Mouse (Mus musculus) hindbrain, embryonic 12.5 days (tissue): ENCODE measurements around the gene Fmnl3. TPM values are rescaled to one million over a fixed set of nuclear protein-coding genes. Genes with fewer than 3 reads are reported as not detected.

Experiments used
- ATAC-seq: fragments of 200-750 bp; cut with Nextera tagmentation; 2 replicates; pipeline ENCODE4 v1.8.0; 2017; ENCODE audit warnings: moderate TSS enrichment; ENCODE audit not compliant: low FRiP score
- H3K27ac ChIP-seq: fragments of 300-500 bp; sonication (generic); 2 replicates; pipeline ENCODE4 v1.5.1; 2016; ENCODE audit warnings: mild to moderate bottlenecking
- H3K27me3 ChIP-seq: fragments of 300-500 bp; sonication (generic); 2 replicates; pipeline ENCODE4 v1.6.1; 2016; ENCODE audit warnings: mild to moderate bottlenecking
- H3K36me3 ChIP-seq: fragments of 300-500 bp; sonication (generic); 2 replicates; pipeline ENCODE4 v1.6.1; 2016; ENCODE audit warnings: mild to moderate bottlenecking
- H3K4me1 ChIP-seq: fragments of 300-500 bp; sonication (generic); 2 replicates; pipeline ENCODE4 v1.6.1; 2016
- H3K4me2 ChIP-seq: fragments of 300-500 bp; sonication (generic); replicated peaks from 2 replicates; pipeline ENCODE4 v1.6.1; 2016; ENCODE audit warnings: mild to moderate bottlenecking
- H3K4me3 ChIP-seq: fragments of 300-500 bp; sonication (generic); 2 replicates; pipeline ENCODE4 v1.5.1; 2016; ENCODE audit warnings: mild to moderate bottlenecking
- H3K9ac ChIP-seq: fragments of 300-500 bp; sonication (generic); 2 replicates; pipeline ENCODE4 v1.6.1; 2016; ENCODE audit warnings: mild to moderate bottlenecking, moderate library complexity
- H3K9me3 ChIP-seq: fragments of 300-500 bp; sonication (generic); replicated peaks from 2 replicates; pipeline ENCODE4 v1.6.1; 2016; ENCODE audit warnings: mild to moderate bottlenecking
- WGBS: fragments of 180-500 bp; shearing (Covaris S2); methylation state at CpG from one replicate; pipeline ENCODE4 v1.1.7; 2016; 5-methylcytosine and 5-hydroxymethylcytosine counted together
- polyA plus RNA-seq: library from polyadenylated mRNA; unstranded; fragments of >200 nt; fragmentation: Nextera tagmentation; extraction: Ambion mirVana; gene quantifications from 2 replicates; pipeline ENCODE4 v1.2.1, GENCODE M21; 2016

Fmnl3 gene
- polyA plus RNA-seq, 1 experiment from 2014 or later, result 19.7 TPM

GRCm38 (mm10) chr15:99319411-99319871 lies 50.8 kb downstream of the Fmnl3 start:
- H3K27me3 ChIP-seq, result no peaks in the 10 kb centered on the region
- no peak overlapping the region for H3K4me3 ChIP-seq
- H3K9ac ChIP-seq, result no peak overlapping the region
- peak overlapping the region; percentile 23; the same call in 1 of the 2 replicates for H3K27ac ChIP-seq
- no peaks in the 10 kb centered on the region for H3K4me1 ChIP-seq
- WGBS, result 82% methylated on average over 3 of the region's 3 CpGs
- no peaks in the 10 kb centered on the region for H3K9me3 ChIP-seq
- ATAC-seq, result no peak
- H3K36me3 ChIP-seq, result peaks cover 90% of the 10 kb centered on the region
- H3K4me2 ChIP-seq, result no peak overlapping the region

DNA sequence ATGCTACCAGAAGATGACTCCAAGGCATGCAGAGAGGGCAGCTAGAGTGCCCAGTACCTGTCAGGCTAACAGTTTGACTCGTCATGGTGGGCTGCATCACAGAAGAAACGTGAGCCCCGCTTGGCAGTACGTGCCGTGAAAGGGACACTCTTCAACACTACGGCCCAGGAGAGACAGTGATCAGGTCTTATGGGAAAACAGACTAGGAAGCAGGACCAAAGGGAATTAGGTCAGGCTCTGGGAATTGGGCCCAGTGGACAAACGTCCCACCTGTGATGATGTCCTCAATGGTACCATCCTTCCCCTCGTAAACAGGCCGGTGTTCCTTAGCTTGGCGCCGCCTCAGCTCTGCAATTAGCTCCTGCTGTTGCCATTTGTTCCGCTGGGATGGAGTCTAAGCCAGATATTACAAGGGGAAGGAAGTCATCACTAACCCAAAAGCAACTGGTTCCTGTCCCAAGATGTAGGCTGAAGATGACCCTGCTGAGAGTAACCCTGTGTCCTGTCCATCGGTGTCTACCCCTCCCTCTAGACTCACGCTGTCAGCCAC lies 51.3 kb downstream of the Fmnl3 start:
- no peak overlapping the region for H3K4me3 ChIP-seq
- no peak overlapping the region for H3K4me2 ChIP-seq
- H3K9ac ChIP-seq, result no peak overlapping the region
- H3K36me3 ChIP-seq, result peaks cover 92% of the 10 kb centered on the region
- H3K27me3 ChIP-seq, result no peaks in the 10 kb centered on the region
- no peaks in the 10 kb centered on the region for H3K4me1 ChIP-seq
- 89% methylated on average over 14 of the region's 14 CpGs for WGBS
- ATAC-seq, result no peak
- peak overlapping the region; percentile 23 for H3K27ac ChIP-seq
- H3K9me3 ChIP-seq, result no peaks in the 10 kb centered on the region

GRCm38 (mm10) chr15:99318071-99318470 lies 52.2 kb downstream of the Fmnl3 start:
- Histone ChIP-seq H3K4me1 (no peaks in the 10 kb centered on the region), H3K4me2 (no peak overlapping the region), H3K4me3 (no peak overlapping the region), H3K27me3 (no peaks in the 10 kb centered on the region), H3K9ac (no peak overlapping the region), H3K27ac (peak overlapping the region; percentile 55; the same call in 1 of the 2 replicates), H3K36me3 (peaks cover 93% of the 10 kb centered on the region), H3K9me3 (no peaks in the 10 kb centered on the region)
- ATAC-seq, result no peak
- WGBS, result 93% methylated on average over 6 of the region's 6 CpGs

GRCm38 (mm10) chr15:99317267-99317651 lies 53.0 kb downstream of the Fmnl3 start:
- ATAC-seq, result 0 out of 2 replicates have a peak, but pooled peaks have one; percentile 24
- H3K4me2 ChIP-seq, result no peak overlapping the region
- no peak overlapping the region for H3K9ac ChIP-seq
- peaks cover 92% of the 10 kb centered on the region for H3K36me3 ChIP-seq
- no peak overlapping the region for H3K4me3 ChIP-seq
- no peaks in the 10 kb centered on the region for H3K27me3 ChIP-seq
- H3K4me1 ChIP-seq, result no peaks in the 10 kb centered on the region
- 79% methylated on average over 2 of the region's 2 CpGs for WGBS
- no peaks in the 10 kb centered on the region for H3K9me3 ChIP-seq
- H3K27ac ChIP-seq, result peak overlapping the region; percentile 53; the same call in 1 of the 2 replicates

DNA sequence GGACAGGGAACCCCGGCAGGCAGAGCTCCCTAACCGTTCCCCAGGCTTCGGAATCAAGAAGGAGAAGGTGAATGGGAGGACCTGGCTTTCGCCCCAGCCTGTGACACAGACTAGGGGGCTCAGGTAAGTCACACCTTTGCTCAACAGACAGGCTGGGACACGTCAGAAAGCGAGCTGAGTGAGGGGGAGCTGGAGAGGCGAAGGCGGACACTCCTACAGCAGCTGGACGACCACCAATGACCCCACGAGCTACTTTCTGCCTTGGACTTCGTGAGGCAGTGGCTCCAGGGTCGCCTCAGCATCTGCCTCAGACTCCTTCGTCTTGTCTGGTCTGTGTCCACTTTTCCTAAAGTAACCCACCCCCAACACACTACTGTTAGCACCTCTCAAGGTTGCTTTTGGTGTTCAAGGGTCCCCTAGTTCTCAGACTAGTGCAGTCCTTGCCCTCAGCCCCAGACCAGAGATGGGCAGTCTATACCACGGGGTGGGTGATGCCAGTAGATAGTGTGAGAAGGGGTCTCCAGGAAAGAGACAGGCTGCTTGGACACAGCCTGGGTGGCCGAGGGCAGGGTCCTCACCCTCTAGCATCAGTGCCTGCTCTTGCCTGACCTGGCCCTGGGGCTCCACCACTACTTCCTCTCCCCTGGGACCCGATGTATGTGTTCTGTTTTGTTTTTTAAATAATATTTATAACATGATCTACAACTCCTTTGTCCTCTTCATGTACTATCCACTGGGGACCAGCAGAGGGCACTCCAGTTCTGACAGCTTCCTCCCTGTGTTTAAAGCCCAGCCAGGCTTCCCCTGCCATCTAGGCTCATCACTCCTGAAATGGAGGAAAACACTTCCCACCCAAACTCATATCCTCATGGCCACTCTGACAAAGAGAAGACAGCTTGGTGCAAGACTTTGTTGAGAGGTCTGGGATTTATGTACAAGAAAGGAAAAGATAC lies 53.7 kb downstream of the Fmnl3 start:
- Histone ChIP-seq H3K36me3 (peaks cover 92% of the 10 kb centered on the region), H3K4me1 (no peaks in the 10 kb centered on the region), H3K27me3 (no peaks in the 10 kb centered on the region), H3K4me3 (no peak overlapping the region), H3K4me2 (no peak overlapping the region), H3K27ac (peak overlapping the region; percentile 82), H3K9ac (0 out of 2 replicates have a peak overlapping the region, but pooled peaks have one; percentile 9), H3K9me3 (no peaks in the 10 kb centered on the region)
- peak; percentile 51; the same call in 1 of the 2 replicates for ATAC-seq
- 80% methylated on average over 16 of the region's 16 CpGs for WGBS

GRCm38 (mm10) chr15:99314891-99315290 lies 55.4 kb downstream of the Fmnl3 start:
- Histone ChIP-seq H3K27me3 (no peaks in the 10 kb centered on the region), H3K9me3 (no peaks in the 10 kb centered on the region), H3K4me3 (no peak overlapping the region), H3K9ac (peak overlapping the region; percentile 27; the same call in 1 of the 2 replicates), H3K27ac (no peak overlapping the region), H3K4me1 (no peaks in the 10 kb centered on the region), H3K36me3 (peaks cover 92% of the 10 kb centered on the region), H3K4me2 (no peak overlapping the region)
- no peak for ATAC-seq
- WGBS, result 91% methylated on average over 16 of the region's 16 CpGs

DNA sequence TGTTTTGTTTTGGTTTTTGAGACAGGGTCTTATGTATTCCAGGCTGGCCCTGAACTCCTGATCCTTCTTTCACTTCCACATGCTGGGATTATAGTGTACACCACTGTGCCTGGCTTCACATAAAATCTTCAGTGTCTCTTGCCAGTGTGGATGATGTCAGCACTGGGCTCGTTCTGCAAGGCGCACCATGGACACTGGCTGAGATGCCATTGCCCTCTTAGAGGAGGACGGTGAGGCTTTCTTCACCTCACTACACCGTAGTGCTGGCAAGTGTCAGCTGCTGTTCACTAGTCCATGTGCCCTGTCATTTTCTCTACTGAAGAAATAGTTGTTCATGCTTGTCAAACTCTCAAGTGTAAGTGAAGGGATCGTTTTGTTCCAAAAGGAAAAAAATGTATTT lies 59.7 kb downstream of the Fmnl3 start:
- H3K9ac ChIP-seq, result no peak overlapping the region
- H3K27ac ChIP-seq, result no peak overlapping the region
- WGBS, result 97% methylated on average over 5 of the region's 5 CpGs
- ATAC-seq, result no peak
- no peak overlapping the region for H3K4me3 ChIP-seq
- no peaks in the 10 kb centered on the region for H3K4me1 ChIP-seq
- no peaks in the 10 kb centered on the region for H3K27me3 ChIP-seq
- H3K4me2 ChIP-seq, result no peak overlapping the region
- H3K9me3 ChIP-seq, result no peaks in the 10 kb centered on the region
- peaks cover 97% of the 10 kb centered on the region for H3K36me3 ChIP-seq

DNA sequence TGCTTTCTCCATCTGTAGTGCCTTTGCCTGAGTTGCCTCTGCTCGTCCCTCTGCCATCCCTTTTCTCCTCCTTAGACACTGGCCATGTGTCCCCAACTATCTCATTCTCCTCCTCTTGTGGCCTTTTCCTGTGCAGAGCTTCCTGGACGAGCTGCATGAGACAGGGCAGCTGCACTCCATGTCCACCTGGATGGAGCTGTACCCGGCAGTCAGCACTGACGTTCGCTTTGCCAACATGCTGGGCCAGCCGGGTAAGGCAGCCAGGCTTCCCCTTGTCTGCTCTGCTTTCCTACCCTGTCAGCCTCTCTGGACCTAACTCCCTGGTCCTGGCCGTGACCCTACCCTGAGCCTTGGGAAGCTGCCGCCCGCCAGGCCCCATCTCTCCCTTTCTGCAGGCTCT lies 60.7 kb downstream of the Fmnl3 start:
- peaks cover 97% of the 10 kb centered on the region for H3K36me3 ChIP-seq

DNA sequence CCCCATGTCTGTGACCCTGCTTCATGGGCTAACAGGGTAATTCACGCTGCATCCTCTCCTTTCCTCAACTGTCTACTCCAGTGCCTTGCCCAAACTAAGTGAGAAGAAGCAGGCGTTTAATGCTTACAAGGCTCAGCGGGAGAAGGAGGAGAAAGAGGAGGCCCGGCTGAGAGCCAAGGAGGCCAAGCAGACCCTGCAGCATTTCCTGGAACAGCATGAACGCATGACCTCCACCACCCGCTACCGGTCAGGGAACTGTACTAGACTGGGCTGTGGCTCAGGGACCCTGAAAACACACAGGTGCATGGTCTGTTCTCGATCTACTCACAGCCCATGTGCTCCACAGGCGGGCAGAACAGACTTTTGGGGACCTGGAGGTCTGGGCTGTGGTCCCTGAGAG lies 62.8 kb downstream of the Fmnl3 start:
- H3K36me3 ChIP-seq, result peaks cover 88% of the 10 kb centered on the region
- H3K9ac ChIP-seq, result no peak overlapping the region
- H3K4me2 ChIP-seq, result no peak overlapping the region
- no peaks in the 10 kb centered on the region for H3K27me3 ChIP-seq
- H3K4me1 ChIP-seq, result no peaks in the 10 kb centered on the region
- no peak for ATAC-seq
- no peak overlapping the region for H3K4me3 ChIP-seq
- no peaks in the 10 kb centered on the region for H3K9me3 ChIP-seq
- no peak overlapping the region for H3K27ac ChIP-seq
- WGBS, result 83% methylated on average over 9 of the region's 9 CpGs

More for the DNA sequence above, 60.7 kb downstream of the Fmnl3 start:
- Histone ChIP-seq H3K9ac (no peak overlapping the region), H3K27ac (no peak overlapping the region), H3K9me3 (no peaks in the 10 kb centered on the region), H3K4me2 (no peak overlapping the region), H3K4me3 (no peak overlapping the region), H3K4me1 (no peaks in the 10 kb centered on the region), H3K27me3 (no peaks in the 10 kb centered on the region)
- WGBS, result 90% methylated on average over 9 of the region's 9 CpGs
- no peak for ATAC-seq

DNA sequence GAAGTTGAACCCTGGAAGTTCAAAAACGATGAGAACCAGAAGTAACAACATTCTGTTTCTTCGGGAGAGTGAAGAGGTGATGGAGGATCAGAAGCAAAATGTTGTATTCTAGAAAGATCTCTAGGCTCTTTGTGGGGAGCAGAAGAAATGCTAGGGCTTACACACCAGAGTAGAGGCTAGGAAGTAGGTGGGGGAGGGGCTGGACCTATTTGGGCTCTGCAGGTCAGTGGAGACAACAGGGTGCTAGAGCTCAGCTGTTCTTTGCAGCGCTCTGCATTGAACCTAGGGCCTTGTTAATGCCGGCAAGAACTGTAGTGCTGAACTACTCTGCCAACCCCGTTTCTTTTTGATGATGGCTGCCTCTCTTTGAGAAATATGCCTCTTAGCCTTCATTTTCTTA lies 74.1 kb downstream of the Fmnl3 start:
- Histone ChIP-seq H3K4me3 (peak overlapping the region; percentile 66), H3K4me1 (peaks cover 16% of the 10 kb centered on the region), H3K27me3 (no peaks in the 10 kb centered on the region), H3K9me3 (no peaks in the 10 kb centered on the region), H3K36me3 (peaks cover 5% of the 10 kb centered on the region; the same call in 1 of the 2 replicates), H3K4me2 (peak overlapping the region; percentile 67), H3K27ac (0 out of 2 replicates have a peak overlapping the region, but pooled peaks have one; percentile 90), H3K9ac (peak overlapping the region; percentile 84; the same call in 1 of the 2 replicates)
- no peak for ATAC-seq
- WGBS, result 35% methylated on average over 5 of the region's 5 CpGs

DNA sequence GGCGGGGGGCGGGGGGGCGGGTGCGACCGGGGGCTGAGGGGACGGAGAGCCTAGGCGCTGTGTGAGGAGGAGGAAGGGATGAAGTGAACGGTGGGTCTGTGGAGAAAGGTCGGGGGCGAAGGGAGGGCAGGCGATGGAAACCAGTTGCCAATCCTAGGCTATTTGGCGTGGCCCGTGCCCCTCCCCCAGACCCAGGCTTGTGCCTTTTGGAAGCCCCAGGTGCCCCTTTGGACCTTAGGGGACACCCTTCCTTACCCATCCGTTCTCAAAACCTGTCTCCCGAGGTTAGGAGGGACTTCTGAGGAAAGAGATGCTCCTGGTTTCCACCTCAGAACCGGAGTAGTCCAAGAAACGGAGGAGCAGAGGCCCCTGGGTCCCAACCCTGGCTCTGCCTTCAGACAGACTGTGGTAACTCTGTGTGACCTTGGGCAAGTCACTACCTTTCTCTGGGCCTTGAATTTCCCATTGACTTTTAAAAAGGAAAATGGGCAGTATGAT lies 74.7 kb downstream of the Fmnl3 start, which contains the start of gene Fam186b:
Gene Fam186b (minus strand): TSS at position 405 of the 498 bp plus-strand sequence.
- Histone ChIP-seq H3K9me3 (no peaks in the 10 kb centered on the region), H3K27me3 (no peaks in the 10 kb centered on the region), H3K4me1 (peaks cover 16% of the 10 kb centered on the region), H3K36me3 (peaks cover 5% of the 10 kb centered on the region; the same call in 1 of the 2 replicates), H3K27ac (peak within 1 kb of the TSS; percentile 90), H3K4me3 (peak within 1 kb of the TSS; percentile 66), H3K9ac (peak within 1 kb of the TSS; percentile 84), H3K4me2 (peak within 1 kb of the TSS; percentile 67)
- WGBS, result 0% methylated on average over 14 of the region's 17 CpGs
- peak; percentile 70 for ATAC-seq

DNA sequence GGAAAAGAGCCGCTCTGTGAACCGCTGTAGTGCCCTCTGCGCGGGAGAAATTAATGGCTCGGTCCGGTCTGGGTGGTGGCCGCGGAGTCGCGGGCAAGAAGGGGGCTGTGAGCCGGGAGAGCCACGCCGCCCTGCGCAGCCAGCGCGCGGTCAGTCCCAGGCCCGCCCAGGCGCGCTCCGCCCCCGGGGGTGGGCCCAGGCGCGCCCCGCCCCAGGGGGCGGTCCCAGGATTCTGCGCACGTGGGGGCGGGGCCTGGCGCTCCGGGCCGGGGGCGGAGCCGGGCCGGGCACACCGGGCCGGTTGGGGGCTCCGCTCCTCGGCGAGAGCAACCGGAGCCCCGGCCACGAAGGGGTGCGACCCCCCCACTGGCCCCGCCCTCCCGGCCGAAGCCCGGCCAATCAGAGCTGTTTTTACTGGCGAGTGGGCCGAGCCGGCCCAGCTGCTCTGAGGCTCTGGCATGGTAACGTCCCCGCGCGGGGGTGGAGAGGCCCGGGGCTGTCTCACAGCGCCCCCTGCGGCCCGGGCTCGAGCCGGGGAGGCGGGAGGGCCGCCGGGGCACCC lies 75.4 kb downstream of the Fmnl3 start, which contains the start of gene Prpf40b:
Gene Prpf40b (plus strand): TSS at position 275 of the 562 bp plus-strand sequence.
- Histone ChIP-seq H3K4me2 (peak within 1 kb of the TSS; percentile 67), H3K27me3 (no peaks in the 10 kb centered on the region)
- 1% methylated on average over 37 of the region's 64 CpGs for WGBS

More for the DNA sequence above, 75.4 kb downstream of the Fmnl3 start, which contains the start of gene Prpf40b:
- Histone ChIP-seq H3K9ac (peak within 1 kb of the TSS; percentile 84), H3K9me3 (no peaks in the 10 kb centered on the region), H3K4me3 (peak within 1 kb of the TSS; percentile 66), H3K36me3 (peaks cover under 1% of the 10 kb centered on the region; the same call in 1 of the 2 replicates), H3K4me1 (peaks cover 16% of the 10 kb centered on the region), H3K27ac (peak within 1 kb of the TSS; percentile 90)
- ATAC-seq, result peak; percentile 96
